Mouse (Mus musculus) megakaryocyte progenitor cell, adult 5-6 weeks (primary cell): ENCODE data around the gene Eif2ak3. TPM values are rescaled to one million over a fixed set of nuclear protein-coding genes. Genes with fewer than 3 reads are reported as not detected.
"Not testable (repeated sequence)": the region's sequence is repeated elsewhere in the genome, so short reads cannot be mapped to it uniquely, and the experiment has no call there.

ENCODE experiments used
- ATAC-seq: replicated peaks from 2 replicates; pipeline ENCODE4 v1.8.0; 2016; ENCODE audit warnings: mild to moderate bottlenecking, moderate TSS enrichment, inconsistent platforms; ENCODE audit not compliant: poor library complexity
- total RNA-seq, 2 experiments: library from RNA; stranded (forward) in 1 of 2; stranded (reverse) in 1 of 2; fragments of 157-497, 149-512 nt in 1 of 2; fragments of 200-1000 nt in 1 of 2; gene quantifications; 2 replicates each; pipeline versions ENCODE4 v1.2.3 to v1.2.4; 2015 to 2017

The Eif2ak3 gene
- total RNA-seq (2015) = 13.2 and 16.9 TPM in 2 replicates
- total RNA-seq (2017) = 19.8 and 22.8 TPM in 2 replicates

- peak; percentile 91 for ATAC-seq
Measured at GRCm38 (mm10) chr6:70844002-70844804, at the start of gene Eif2ak3. Eif2ak3 (plus strand) TSS chr6:70844515.

- ATAC-seq = no peak
Measured at GRCm38 (mm10) chr6:70796940-70797339, 47.4 kb upstream of the Eif2ak3 start.

GRCm38 (mm10) chr6:70797581-70798251 lies 46.6 kb upstream of the Eif2ak3 start:
- peak; percentile 92 for ATAC-seq

- ATAC-seq = peak; percentile 85
Measured at GRCm38 (mm10) chr6:70804632-70805031, 39.7 kb upstream of the Eif2ak3 start.

GRCm38 (mm10) chr6:70805267-70805666 lies 39.0 kb upstream of the Eif2ak3 start:
- ATAC-seq = peak; percentile 70

GRCm38 (mm10) chr6:70805820-70806513 lies 38.3 kb upstream of the Eif2ak3 start:
- peak; percentile 71 for ATAC-seq

GRCm38 (mm10) chr6:70806514-70806912 lies 37.8 kb upstream of the Eif2ak3 start:
- no peak for ATAC-seq

- peak; percentile 23; the same call in 1 of the 2 replicates for ATAC-seq
Measured at GRCm38 (mm10) chr6:70810524-70810923, 33.8 kb upstream of the Eif2ak3 start.

GRCm38 (mm10) chr6:70811557-70812525 lies 32.5 kb upstream of the Eif2ak3 start:
- ATAC-seq = peak; percentile 97

GRCm38 (mm10) chr6:70812526-70812895 lies 31.8 kb upstream of the Eif2ak3 start:
- no peak for ATAC-seq

GRCm38 (mm10) chr6:70813921-70814628 lies 30.2 kb upstream of the Eif2ak3 start:
- ATAC-seq = 0 out of 2 replicates have a peak, but pooled peaks have one; percentile 29

GRCm38 (mm10) chr6:70814629-70814950 lies 29.7 kb upstream of the Eif2ak3 start:
- ATAC-seq = no peak

- ATAC-seq = no peak
Measured at GRCm38 (mm10) chr6:70815471-70815870, 28.8 kb upstream of the Eif2ak3 start.

GRCm38 (mm10) chr6:70821566-70821965 lies 22.7 kb upstream of the Eif2ak3 start:
- no peak for ATAC-seq

- ATAC-seq = no peak
Measured at GRCm38 (mm10) chr6:70822386-70822910, 21.9 kb upstream of the Eif2ak3 start.

- not testable (repeated sequence) for ATAC-seq
Measured at GRCm38 (mm10) chr6:70823277-70823676, 21.0 kb upstream of the Eif2ak3 start.

- ATAC-seq = peak; percentile 93
Measured at GRCm38 (mm10) chr6:70824085-70824986, 20.0 kb upstream of the Eif2ak3 start.

- ATAC-seq = peak; percentile 14
Measured at GRCm38 (mm10) chr6:70824987-70825337, 19.4 kb upstream of the Eif2ak3 start.

GRCm38 (mm10) chr6:70829451-70829850 lies 14.9 kb upstream of the Eif2ak3 start:
- ATAC-seq = no peak
